Mouse (Mus musculus) liver, embryonic 11.5 days (tissue): ENCODE results near the gene Spata22. TPM values are rescaled to one million over a fixed set of nuclear protein-coding genes. Genes with fewer than 3 reads are reported as not detected.
"Not testable (repeated sequence)": the region's sequence is repeated elsewhere in the genome, so short reads cannot be mapped to it uniquely, and the experiment has no call there.

Experiments
- ATAC-seq: fragments of 200-750 bp; cut with Nextera tagmentation; replicated peaks from 2 replicates; pipeline ENCODE4 v1.8.0; 2017; ENCODE audit warnings: moderate number of reproducible peaks, mild to moderate bottlenecking, moderate TSS enrichment, moderate library complexity; ENCODE audit not compliant: low FRiP score
- DNase-seq: peaks from one replicate; pipeline ENCODE4 v3.0.0-alpha.2; 2017; ENCODE audit warnings: low spot score
- H3K27ac ChIP-seq: fragments of 300-500 bp; sonication (generic); 2 replicates; pipeline ENCODE4 v1.5.1; 2014; ENCODE audit warnings: mild to moderate bottlenecking, low read depth, low read length, control low read depth
- H3K27me3 ChIP-seq: fragments of 300-500 bp; sonication (generic); replicated peaks from 2 replicates; pipeline ENCODE4 v1.6.1; 2014; ENCODE audit warnings: low read length, mixed read lengths; ENCODE audit not compliant: control insufficient read depth, insufficient read depth
- H3K36me3 ChIP-seq: fragments of 300-500 bp; sonication (generic); 2 replicates; pipeline ENCODE4 v1.6.1; 2014; ENCODE audit warnings: mild to moderate bottlenecking, low read length, moderate library complexity, mixed read lengths; ENCODE audit not compliant: control insufficient read depth, insufficient read depth
- H3K4me1 ChIP-seq: fragments of 300-500 bp; sonication (generic); replicated peaks from 2 replicates; pipeline ENCODE4 v1.6.1; 2014; ENCODE audit warnings: low read length, mixed read lengths; ENCODE audit not compliant: control insufficient read depth, insufficient read depth
- H3K4me2 ChIP-seq: fragments of 300-500 bp; sonication (generic); 2 replicates; pipeline ENCODE4 v1.6.1; 2014; ENCODE audit warnings: mild to moderate bottlenecking, control low read depth, moderate library complexity
- H3K4me3 ChIP-seq: fragments of 300-500 bp; sonication (generic); 2 replicates; pipeline ENCODE4 v1.5.1; 2014; ENCODE audit warnings: low read depth, low read length, control low read depth
- H3K9ac ChIP-seq: fragments of 300-500 bp; sonication (generic); 2 replicates; pipeline ENCODE4 v1.6.1; 2014; ENCODE audit warnings: low read depth, low read length, control low read depth
- H3K9me3 ChIP-seq: fragments of 300-500 bp; sonication (generic); 2 replicates; pipeline ENCODE4 v1.6.1; 2016; ENCODE audit warnings: low read length, inconsistent platforms, mixed read lengths; ENCODE audit not compliant: control insufficient read depth
- WGBS: fragments of 180-500 bp; shearing (Covaris S2); extraction: QIAGEN DNeasy Blood & Tissue Kit; methylation state at CpG from one replicate; pipeline ENCODE4 v1.1.7; 2014; 5-methylcytosine and 5-hydroxymethylcytosine counted together
- polyA plus RNA-seq: library from polyadenylated mRNA; unstranded; fragments of >200 nt; fragmentation: Nextera tagmentation; extraction: Ambion mirVana; gene quantifications from 2 replicates; pipeline ENCODE4 v1.2.1, GENCODE M21; 2014

The Spata22 gene
- polyA plus RNA-seq, 1 experiment from 2014 or later = not detected

GRCm38 (mm10) chr11:73318581-73318980, 11.0 kb upstream of the Spata22 start:
- not testable (repeated sequence) for H3K4me3 ChIP-seq
- WGBS = 73% methylated on average over 2 of the region's 2 CpGs

GRCm38 (mm10) chr11:73321064-73321463, 8.5 kb upstream of the Spata22 start:
- not testable (repeated sequence) for H3K9ac ChIP-seq, H3K4me3 ChIP-seq, H3K27me3 ChIP-seq, H3K4me1 ChIP-seq, H3K9me3 ChIP-seq, H3K27ac ChIP-seq, DNase-seq, ATAC-seq, H3K4me2 ChIP-seq, H3K36me3 ChIP-seq
- WGBS = 86% methylated on average over 13 of the region's 13 CpGs

More at GRCm38 (mm10) chr11:73318581-73318980, 11.0 kb upstream of the Spata22 start:
- ATAC-seq, H3K4me2 ChIP-seq, H3K9ac ChIP-seq, H3K4me1 ChIP-seq, H3K27ac ChIP-seq, DNase-seq, H3K9me3 ChIP-seq, H3K36me3 ChIP-seq, H3K27me3 ChIP-seq: not testable (repeated sequence)

GRCm38 (mm10) chr11:73323906-73324830, 5.4 kb upstream of the Spata22 start:
- 68% methylated on average over 9 of the region's 9 CpGs for WGBS
- no peaks in the 10 kb centered on the region for H3K36me3 ChIP-seq
- ATAC-seq (no peak), DNase-seq (no peak)
- H3K4me1 ChIP-seq = no peaks in the 10 kb centered on the region
- H3K9ac ChIP-seq = no peak overlapping the region
- H3K4me3 ChIP-seq = no peak overlapping the region
- H3K9me3 ChIP-seq = no peaks in the 10 kb centered on the region
- H3K27me3 ChIP-seq = no peaks in the 10 kb centered on the region
- H3K4me2 ChIP-seq = no peak overlapping the region
- H3K27ac ChIP-seq = no peak overlapping the region

- Histone ChIP-seq H3K4me3 (no peak overlapping the region), H3K4me1 (no peaks in the 10 kb centered on the region), H3K9ac (no peak overlapping the region), H3K4me2 (no peak overlapping the region), H3K27ac (no peak overlapping the region), H3K27me3 (no peaks in the 10 kb centered on the region), H3K9me3 (no peaks in the 10 kb centered on the region), H3K36me3 (no peaks in the 10 kb centered on the region)
- ATAC-seq = peak; percentile 77
- no peak for DNase-seq
- 46% methylated on average over 12 of the region's 12 CpGs for WGBS
Observed at GRCm38 (mm10) chr11:73326485-73326886, 3.1 kb upstream of the Spata22 start.

GRCm38 (mm10) chr11:73327361-73327760, 2.2 kb upstream of the Spata22 start:
- no peak overlapping the region for H3K4me2 ChIP-seq
- no peak for ATAC-seq
- no peak overlapping the region for H3K27ac ChIP-seq
- H3K36me3 ChIP-seq = no peaks in the 10 kb centered on the region
- H3K4me3 ChIP-seq = no peak overlapping the region
- H3K9ac ChIP-seq = no peak overlapping the region
- H3K27me3 ChIP-seq = no peaks in the 10 kb centered on the region
- H3K9me3 ChIP-seq = no peaks in the 10 kb centered on the region
- DNase-seq = no peak
- no peaks in the 10 kb centered on the region for H3K4me1 ChIP-seq
- 78% methylated on average over 4 of the region's 4 CpGs for WGBS

- ATAC-seq (no peak), DNase-seq (no peak)
- no peak overlapping the region for H3K9ac ChIP-seq
- no peaks in the 10 kb centered on the region for H3K27me3 ChIP-seq
- no peak overlapping the region for H3K4me2 ChIP-seq
- 81% methylated on average over 2 of the region's 2 CpGs for WGBS
- no peak overlapping the region for H3K27ac ChIP-seq
- H3K4me1 ChIP-seq = no peaks in the 10 kb centered on the region
- H3K4me3 ChIP-seq = no peak overlapping the region
- H3K9me3 ChIP-seq = no peaks in the 10 kb centered on the region
- no peaks in the 10 kb centered on the region for H3K36me3 ChIP-seq
Observed at GRCm38 (mm10) chr11:73333357-73333756, 3.8 kb downstream of the Spata22 start.

- Histone ChIP-seq H3K4me2 (no peak overlapping the region), H3K9me3 (no peaks in the 10 kb centered on the region), H3K4me3 (no peak overlapping the region), H3K36me3 (no peaks in the 10 kb centered on the region), H3K4me1 (no peaks in the 10 kb centered on the region), H3K9ac (no peak overlapping the region), H3K27ac (no peak overlapping the region), H3K27me3 (no peaks in the 10 kb centered on the region)
- ATAC-seq (no peak), DNase-seq (no peak)
- 70% methylated on average over 4 of the region's 4 CpGs for WGBS
Observed at GRCm38 (mm10) chr11:73336919-73337318, 7.4 kb downstream of the Spata22 start.

GRCm38 (mm10) chr11:73350483-73350882, 20.9 kb downstream of the Spata22 start, which contains the start of gene Olfr20:
Gene Olfr20 (plus strand): TSS chr11:73350783.
- H3K9me3 ChIP-seq = no peaks in the 10 kb centered on the region

GRCm38 (mm10) chr11:73370946-73371345, 41.4 kb downstream of the Spata22 start, which contains the start of gene Olfr376:
Gene Olfr376 (plus strand): TSS chr11:73371246.
- H3K27me3 ChIP-seq = no peaks in the 10 kb centered on the region
- no peaks in the 10 kb centered on the region for H3K36me3 ChIP-seq
- no peak for DNase-seq
- H3K9me3 ChIP-seq = no peaks in the 10 kb centered on the region; the same call in 1 of the 2 replicates
- 73% methylated on average over 2 of the region's 2 CpGs for WGBS
- H3K4me1 ChIP-seq = no peaks in the 10 kb centered on the region
- H3K27ac ChIP-seq = no peak within 1 kb of the TSS
- ATAC-seq = no peak
- no peak within 1 kb of the TSS for H3K4me2 ChIP-seq
- no peak within 1 kb of the TSS for H3K9ac ChIP-seq
- H3K4me3 ChIP-seq = no peak within 1 kb of the TSS

More at GRCm38 (mm10) chr11:73350483-73350882, 20.9 kb downstream of the Spata22 start, which contains the start of gene Olfr20:
- Histone ChIP-seq H3K9ac (no peak within 1 kb of the TSS), H3K4me2 (no peak within 1 kb of the TSS), H3K4me1 (no peaks in the 10 kb centered on the region), H3K27ac (no peak within 1 kb of the TSS), H3K27me3 (no peaks in the 10 kb centered on the region), H3K36me3 (no peaks in the 10 kb centered on the region), H3K4me3 (no peak within 1 kb of the TSS)
- ATAC-seq (no peak), DNase-seq (no peak)
- 41% methylated on average over 3 of the region's 3 CpGs for WGBS
